Mouse (Mus musculus) heart, embryonic 16.5 days (tissue): ENCODE measurements around the gene Prdx6. TPM values are rescaled to one million over a fixed set of nuclear protein-coding genes. Genes with fewer than 3 reads are reported as not detected.
A peak's percentile ranks its signal among the peaks of the same experiment; 100 is the strongest.

Source experiments
- ATAC-seq: fragments of 200-750 bp; cut with Nextera tagmentation; replicated peaks from 2 replicates; pipeline ENCODE4 v1.8.0; 2017; ENCODE audit warnings: moderate number of reproducible peaks; ENCODE audit not compliant: insufficient read depth, low FRiP score; ENCODE audit errors: extremely low read depth
- H3K27ac ChIP-seq: fragments of 300-500 bp; sonication (generic); 2 replicates; pipeline ENCODE4 v1.5.1; 2014; ENCODE audit warnings: mild to moderate bottlenecking, low read length, control low read depth, moderate library complexity
- H3K27me3 ChIP-seq: fragments of 300-500 bp; sonication (generic); 2 replicates; pipeline ENCODE4 v1.6.1; 2014; ENCODE audit warnings: low read length, mixed read lengths; ENCODE audit not compliant: control insufficient read depth, insufficient read depth
- H3K36me3 ChIP-seq: fragments of 300-500 bp; sonication (generic); 2 replicates; pipeline ENCODE4 v1.6.1; 2014; ENCODE audit not compliant: control insufficient read depth, insufficient read depth
- H3K4me1 ChIP-seq: fragments of 300-500 bp; sonication (generic); 2 replicates; pipeline ENCODE4 v1.6.1; 2014; ENCODE audit warnings: low read length, mixed read lengths; ENCODE audit not compliant: control insufficient read depth, insufficient read depth
- H3K4me2 ChIP-seq: fragments of 300-500 bp; sonication (generic); 2 replicates; pipeline ENCODE4 v1.6.1; 2014; ENCODE audit warnings: low read depth, mild to moderate bottlenecking, control low read depth, low read length
- H3K4me3 ChIP-seq: fragments of 300-500 bp; sonication (generic); 2 replicates; pipeline ENCODE4 v1.5.1; 2014; ENCODE audit warnings: mild to moderate bottlenecking, control low read depth, low read length
- H3K9ac ChIP-seq: fragments of 300-500 bp; sonication (generic); 2 replicates; pipeline ENCODE4 v1.6.1; 2014; ENCODE audit warnings: low read length, control low read depth
- H3K9me3 ChIP-seq: fragments of 300-500 bp; sonication (generic); replicated peaks from 2 replicates; pipeline ENCODE4 v1.6.1; 2016; ENCODE audit warnings: low read length; ENCODE audit not compliant: control insufficient read depth
- WGBS: fragments of 180-500 bp; shearing (Covaris S2); extraction: QIAGEN DNeasy Blood & Tissue Kit; methylation state at CpG from one replicate; pipeline ENCODE4 v1.1.7; 2014; 5-methylcytosine and 5-hydroxymethylcytosine counted together
- polyA plus RNA-seq: library from polyadenylated mRNA; unstranded; fragments of >200 nt; fragmentation: Nextera tagmentation; extraction: Ambion mirVana; gene quantifications from 2 replicates; pipeline ENCODE4 v1.2.1, GENCODE M21; 2015

Gene Prdx6
- 319 and 331 TPM in 2 replicates for polyA plus RNA-seq

GRCm38 (mm10) chr1:161250604-161251416 lies at the start of gene Prdx6:
Prdx6 (minus strand) TSS chr1:161251219.
- peaks cover 20% of the 10 kb centered on the region for H3K4me1 ChIP-seq
- H3K27ac ChIP-seq, result peak within 1 kb of the TSS; percentile 85
- peak; percentile 96 for ATAC-seq
- peaks cover 4% of the 10 kb centered on the region for H3K36me3 ChIP-seq
- H3K4me2 ChIP-seq, result peak within 1 kb of the TSS; percentile 81
- peak within 1 kb of the TSS; percentile 98 for H3K9ac ChIP-seq
- peak within 1 kb of the TSS; percentile 88 for H3K4me3 ChIP-seq
- H3K9me3 ChIP-seq, result no peaks in the 10 kb centered on the region
- WGBS, result under 1% methylated on average over 66 of the region's 66 CpGs
- H3K27me3 ChIP-seq, result no peaks in the 10 kb centered on the region

- WGBS, result 44% methylated on average over 12 of the region's 12 CpGs
- ATAC-seq, result no peak
Measured at GRCm38 (mm10) chr1:161288256-161288655, 37.2 kb upstream of the Prdx6 start.

GRCm38 (mm10) chr1:161286726-161287310 lies 35.8 kb upstream of the Prdx6 start:
- Histone ChIP-seq H3K9me3 (peaks cover 5% of the 10 kb centered on the region; the same call in 1 of the 2 replicates), H3K4me3 (no peak overlapping the region), H3K27me3 (no peaks in the 10 kb centered on the region), H3K36me3 (no peaks in the 10 kb centered on the region), H3K9ac (no peak overlapping the region), H3K4me1 (no peaks in the 10 kb centered on the region), H3K27ac (no peak overlapping the region), H3K4me2 (peak overlapping the region; percentile 40)
- 27% methylated on average over 11 of the region's 11 CpGs for WGBS
- ATAC-seq, result peak; percentile 55; the same call in 1 of the 2 replicates

More at GRCm38 (mm10) chr1:161288256-161288655, 37.2 kb upstream of the Prdx6 start:
- H3K27ac ChIP-seq, result no peak overlapping the region
- H3K9ac ChIP-seq, result no peak overlapping the region
- no peaks in the 10 kb centered on the region for H3K36me3 ChIP-seq
- no peak overlapping the region for H3K4me3 ChIP-seq
- no peaks in the 10 kb centered on the region for H3K4me1 ChIP-seq
- H3K27me3 ChIP-seq, result no peaks in the 10 kb centered on the region
- H3K9me3 ChIP-seq, result peaks cover 6% of the 10 kb centered on the region; the same call in 1 of the 2 replicates
- no peak overlapping the region for H3K4me2 ChIP-seq

GRCm38 (mm10) chr1:161281054-161281688 lies 30.2 kb upstream of the Prdx6 start:
- Histone ChIP-seq H3K9ac (no peak overlapping the region), H3K4me2 (no peak overlapping the region), H3K9me3 (no peaks in the 10 kb centered on the region), H3K27me3 (no peaks in the 10 kb centered on the region), H3K4me3 (no peak overlapping the region), H3K27ac (no peak overlapping the region), H3K36me3 (no peaks in the 10 kb centered on the region), H3K4me1 (no peaks in the 10 kb centered on the region)
- WGBS, result 57% methylated on average over 3 of the region's 3 CpGs
- no peak for ATAC-seq

- ATAC-seq, result no peak
- H3K4me3 ChIP-seq, result no peak overlapping the region
- no peak overlapping the region for H3K9ac ChIP-seq
- H3K27ac ChIP-seq, result no peak overlapping the region
- no peaks in the 10 kb centered on the region for H3K36me3 ChIP-seq
- no peaks in the 10 kb centered on the region for H3K27me3 ChIP-seq
- H3K4me2 ChIP-seq, result no peak overlapping the region
- 37% methylated on average over 6 of the region's 6 CpGs for WGBS
- no peaks in the 10 kb centered on the region for H3K4me1 ChIP-seq
- no peaks in the 10 kb centered on the region for H3K9me3 ChIP-seq
Measured at GRCm38 (mm10) chr1:161279244-161279908, 28.4 kb upstream of the Prdx6 start.

- H3K9me3 ChIP-seq, result no peaks in the 10 kb centered on the region
- H3K27me3 ChIP-seq, result no peaks in the 10 kb centered on the region
- peaks cover 2% of the 10 kb centered on the region; the same call in 1 of the 2 replicates for H3K4me1 ChIP-seq
- WGBS, result 87% methylated on average over 1 of the region's 1 CpGs
- H3K4me3 ChIP-seq, result no peak overlapping the region
- ATAC-seq, result no peak
- no peaks in the 10 kb centered on the region for H3K36me3 ChIP-seq
- H3K9ac ChIP-seq, result no peak overlapping the region
- no peak overlapping the region for H3K4me2 ChIP-seq
- no peak overlapping the region for H3K27ac ChIP-seq
Measured at GRCm38 (mm10) chr1:161273486-161273885, 22.5 kb upstream of the Prdx6 start.

- Histone ChIP-seq H3K9me3 (no peaks in the 10 kb centered on the region), H3K36me3 (no peaks in the 10 kb centered on the region), H3K4me1 (peaks cover 2% of the 10 kb centered on the region; the same call in 1 of the 2 replicates), H3K4me3 (no peak overlapping the region), H3K27ac (no peak overlapping the region), H3K27me3 (no peaks in the 10 kb centered on the region), H3K9ac (no peak overlapping the region), H3K4me2 (no peak overlapping the region)
- 54% methylated on average over 2 of the region's 2 CpGs for WGBS
- no peak for ATAC-seq
Measured at GRCm38 (mm10) chr1:161271461-161271810, 20.4 kb upstream of the Prdx6 start.

GRCm38 (mm10) chr1:161270776-161271460 lies 19.9 kb upstream of the Prdx6 start:
- Histone ChIP-seq H3K9ac (no peak overlapping the region), H3K4me2 (no peak overlapping the region), H3K27me3 (no peaks in the 10 kb centered on the region), H3K4me3 (no peak overlapping the region), H3K4me1 (peaks cover 2% of the 10 kb centered on the region; the same call in 1 of the 2 replicates), H3K9me3 (no peaks in the 10 kb centered on the region), H3K36me3 (no peaks in the 10 kb centered on the region), H3K27ac (no peak overlapping the region)
- ATAC-seq, result no peak
- WGBS, result 80% methylated on average over 4 of the region's 4 CpGs
